Mouse (Mus musculus) telencephalon, adult 2 months (tissue): Measurements from ENCODE around the gene Csk.

Experiments
- DNase-seq: peaks from one replicate; pipeline ENCODE4 v3.0.0-alpha.2; 2011; ENCODE audit warnings: low read depth, low spot score

Gene Csk

GRCm38 (mm10) chr9:57657843-57658242, 4.4 kb upstream of the Csk start:
- DNase-seq, result no peak

GRCm38 (mm10) chr9:57656631-57657350, 3.4 kb upstream of the Csk start:
- DNase-seq, result no peak

- peak; percentile 55 for DNase-seq
Measured at GRCm38 (mm10) chr9:57655749-57656148, 2.3 kb upstream of the Csk start.

GRCm38 (mm10) chr9:57654966-57655365, 1.5 kb upstream of the Csk start:
- DNase-seq, result no peak

GRCm38 (mm10) chr9:57652855-57653254, 576 bp downstream of the Csk start:
- no peak for DNase-seq

GRCm38 (mm10) chr9:57652351-57652750, 1.1 kb downstream of the Csk start:
- no peak for DNase-seq

GRCm38 (mm10) chr9:57650786-57651311, 2.6 kb downstream of the Csk start:
- no peak for DNase-seq

- DNase-seq, result no peak
Measured at GRCm38 (mm10) chr9:57650130-57650785, 3.2 kb downstream of the Csk start.

GRCm38 (mm10) chr9:57647286-57648108, 5.9 kb downstream of the Csk start:
- DNase-seq, result no peak

GRCm38 (mm10) chr9:57646551-57647103, 6.8 kb downstream of the Csk start:
- DNase-seq, result no peak

GRCm38 (mm10) chr9:57644944-57645893, 8.2 kb downstream of the Csk start:
- DNase-seq, result peak; percentile 64

- DNase-seq, result no peak
Measured at GRCm38 (mm10) chr9:57644442-57644943, 8.9 kb downstream of the Csk start.

- no peak for DNase-seq
Measured at GRCm38 (mm10) chr9:57643856-57644180, 9.6 kb downstream of the Csk start.

GRCm38 (mm10) chr9:57643169-57643855, 10.1 kb downstream of the Csk start:
- no peak for DNase-seq

GRCm38 (mm10) chr9:57641775-57642550, 11.5 kb downstream of the Csk start:
- DNase-seq, result peak; percentile 43

GRCm38 (mm10) chr9:57641022-57641421, 12.4 kb downstream of the Csk start:
- DNase-seq, result peak; percentile 22

GRCm38 (mm10) chr9:57640384-57640783, 13.0 kb downstream of the Csk start:
- peak; percentile 50 for DNase-seq

- DNase-seq, result no peak
Measured at GRCm38 (mm10) chr9:57639661-57640328, 13.6 kb downstream of the Csk start.
